Mouse (Mus musculus) left cerebral cortex, adult 18-20 months (tissue): ENCODE results near the gene Dcst1. TPM values are rescaled to one million over a fixed set of nuclear protein-coding genes. Genes with fewer than 3 reads are reported as not detected.

ENCODE experiments used
- DNase-seq, 2 experiments: peaks; one replicate each; pipeline ENCODE4 v3.0.0; 2021 to 2022; ENCODE audit warnings: low spot score in 2 of 2, mixed read lengths in 1 of 2
- total RNA-seq, 2 experiments: library from RNA; stranded (reverse); gene quantifications; 2 replicates each; pipeline ENCODE4 v1.2.3; 2021

Gene Dcst1
- total RNA-seq, 2 experiments from 2014 or later: not detected

GRCm38 (mm10) chr3:89388901-89389740 lies 24.1 kb upstream of the Dcst1 start:
- DNase-seq: no peak

DNA sequence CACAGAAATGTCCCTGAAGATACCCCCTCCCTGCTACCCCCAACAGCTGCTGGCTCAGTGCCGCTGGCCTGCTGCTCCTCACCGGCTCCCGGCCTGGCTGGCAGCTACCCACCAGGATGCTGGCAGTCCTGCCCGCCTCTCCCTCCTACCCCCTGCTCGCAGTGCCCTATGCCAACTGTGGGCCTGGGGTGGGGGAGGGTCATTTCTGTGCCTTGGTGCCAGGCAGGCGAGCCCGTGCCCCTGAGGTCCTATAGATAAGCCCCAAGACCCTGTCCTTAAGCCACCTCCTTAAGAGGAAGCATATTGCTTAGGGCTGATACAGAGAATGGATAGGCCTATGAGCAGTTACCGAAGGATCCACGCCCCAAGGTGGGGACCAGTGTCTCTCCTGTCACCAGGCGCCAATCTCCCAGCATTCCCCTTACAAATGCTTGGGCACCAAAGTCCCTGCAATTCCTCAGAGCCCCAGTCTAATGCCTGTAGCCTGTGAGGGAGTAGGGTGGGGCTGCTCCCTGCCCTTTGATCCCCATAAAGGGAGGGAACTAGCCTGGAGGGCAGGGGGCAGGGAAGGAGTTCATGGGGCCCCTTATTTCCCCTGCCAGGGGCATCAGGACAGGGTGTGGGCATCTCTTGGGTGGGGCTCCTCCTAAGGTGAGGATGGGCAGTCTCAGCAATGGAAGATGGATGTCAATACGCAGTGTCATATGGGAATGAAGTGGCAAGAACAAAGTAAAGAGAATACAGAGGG lies 23.3 kb upstream of the Dcst1 start:
- no peak for DNase-seq

- no peak for DNase-seq
Measured at GRCm38 (mm10) chr3:89387632-89388031, 22.6 kb upstream of the Dcst1 start.

DNA sequence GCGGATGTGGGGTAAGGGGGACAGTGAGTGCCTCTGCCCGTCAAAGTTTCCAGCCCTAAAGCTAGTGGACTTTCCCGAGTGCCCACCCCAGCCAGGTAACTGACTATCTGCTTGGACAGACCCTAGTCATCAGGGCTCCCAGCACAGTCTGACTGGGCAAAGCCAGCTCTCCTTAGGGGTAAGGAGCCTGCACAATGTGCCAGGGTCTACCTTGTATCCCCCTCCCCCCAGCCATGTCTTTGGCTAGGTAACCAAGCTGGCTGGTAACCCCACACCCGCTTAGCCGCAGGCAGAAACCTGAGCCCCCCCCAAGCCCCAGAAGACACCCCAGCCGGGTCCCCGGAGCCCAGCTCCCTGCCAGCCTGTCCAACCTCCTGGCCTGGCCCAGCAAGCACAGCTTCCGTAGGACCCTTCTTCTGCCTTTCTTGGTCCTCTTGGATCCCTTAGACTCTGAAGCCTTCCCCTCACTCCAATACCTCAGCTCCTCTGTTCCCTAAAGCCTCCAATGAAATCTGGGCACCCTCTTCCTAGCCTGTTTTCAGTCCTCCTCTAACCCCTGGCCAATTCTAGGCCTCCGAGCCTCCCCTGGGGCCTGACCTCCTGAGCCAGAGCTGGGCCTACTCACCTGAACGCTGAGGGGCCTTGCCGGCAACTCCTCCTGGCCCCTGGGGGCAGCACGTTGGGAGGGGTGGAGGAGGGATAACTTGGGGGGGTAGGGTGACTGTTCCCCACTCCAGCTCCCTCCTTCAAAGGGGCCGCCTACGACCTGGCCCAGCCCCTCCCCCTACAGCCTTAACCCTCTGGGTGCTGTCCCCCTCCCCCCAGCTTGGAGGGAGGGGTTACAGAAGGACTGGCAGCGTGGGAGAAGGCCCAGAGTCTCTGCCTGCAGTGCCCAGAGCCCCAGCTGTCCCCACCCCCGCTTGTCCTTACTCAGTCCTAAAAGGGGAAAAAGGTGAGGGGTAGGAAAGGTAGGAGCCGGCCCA lies 21.7 kb upstream of the Dcst1 start:
- no peak for DNase-seq

DNA sequence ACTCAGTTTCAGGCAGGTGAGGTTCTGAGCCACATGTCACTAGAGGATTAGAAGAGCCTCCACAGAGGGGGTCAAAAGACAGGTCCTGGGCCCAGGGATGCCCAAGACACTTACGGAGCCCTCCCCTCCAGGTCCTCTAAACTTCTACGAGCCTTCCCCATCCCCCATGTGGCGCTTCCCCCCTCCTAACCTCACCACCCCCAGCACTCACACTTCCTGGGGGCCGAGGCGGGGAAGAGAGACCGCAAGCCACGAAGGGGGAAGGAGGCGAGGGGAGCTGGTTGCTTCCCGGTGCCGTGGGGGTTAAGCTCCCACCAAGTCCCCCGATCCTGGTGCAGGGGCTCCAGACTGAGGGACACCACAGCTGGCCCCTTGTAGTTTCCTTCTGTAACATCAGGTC lies 20.4 kb upstream of the Dcst1 start:
- DNase-seq: no peak

DNA sequence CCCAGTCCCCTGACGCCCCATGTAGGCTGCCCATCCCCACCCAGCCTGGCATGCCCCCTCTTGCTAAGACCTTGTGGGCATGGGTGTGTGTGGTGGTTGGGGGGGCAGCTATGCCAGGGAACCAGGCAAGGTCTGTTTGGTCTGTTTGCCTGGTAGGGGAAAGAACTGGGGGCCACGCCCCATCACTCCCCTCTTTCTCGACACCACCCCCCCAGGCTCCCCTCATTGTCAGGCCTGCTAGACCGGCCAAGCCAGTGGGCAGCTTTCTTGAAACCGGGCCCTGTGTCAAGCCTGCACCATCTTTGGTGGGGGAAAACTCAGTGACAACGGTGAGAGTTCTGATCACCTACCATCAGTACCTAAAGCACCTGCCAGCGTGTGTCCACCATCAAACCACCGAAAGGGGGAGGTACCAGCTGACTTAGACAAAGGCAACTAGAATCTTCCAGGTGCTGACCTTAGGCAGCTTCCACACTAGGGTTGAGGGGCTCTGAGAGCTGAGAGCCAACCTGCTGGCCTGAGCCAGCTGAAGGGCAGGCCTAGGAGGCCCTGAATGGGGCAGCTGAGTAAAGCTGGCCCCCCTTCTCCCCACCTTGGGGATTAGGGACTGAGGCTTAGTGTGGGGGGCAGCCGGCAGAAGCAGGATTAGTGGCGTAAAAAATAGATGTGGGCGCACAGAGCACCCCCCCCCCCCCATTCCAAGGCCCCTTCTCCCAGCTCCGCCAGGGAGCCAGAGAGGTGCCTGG lies 19.5 kb upstream of the Dcst1 start:
- DNase-seq: no peak

DNA sequence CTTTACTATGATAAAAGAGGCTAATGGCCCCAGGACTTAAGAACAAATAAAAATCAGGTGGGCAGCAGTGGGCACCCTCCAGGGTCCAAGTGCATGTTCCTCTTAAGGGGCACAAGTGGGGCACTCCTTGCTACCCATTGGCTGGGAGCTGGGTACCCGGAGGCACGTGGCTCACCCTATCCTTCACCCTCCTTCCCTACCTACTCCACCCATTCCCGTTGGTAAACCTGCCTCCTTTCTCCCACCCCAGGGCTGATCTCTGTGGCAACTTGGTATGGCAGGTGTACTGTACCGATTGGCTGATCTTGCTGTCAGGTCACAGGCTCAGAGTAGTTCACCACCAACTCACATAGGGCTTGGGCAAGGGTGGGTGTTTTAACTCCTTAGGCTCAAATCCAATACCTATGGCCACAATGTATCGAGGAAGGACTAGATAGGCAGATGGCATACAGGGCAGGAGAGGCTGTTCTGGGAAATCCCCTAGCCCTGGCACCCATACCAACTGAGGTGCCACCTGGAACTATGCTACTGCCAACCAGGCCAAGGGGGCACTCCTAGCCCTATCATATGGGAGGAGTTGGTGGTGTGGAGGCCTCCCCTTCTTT lies 18.7 kb upstream of the Dcst1 start:
- no peak for DNase-seq

GRCm38 (mm10) chr3:89382950-89383349 lies 17.9 kb upstream of the Dcst1 start:
- DNase-seq: no peak

DNA sequence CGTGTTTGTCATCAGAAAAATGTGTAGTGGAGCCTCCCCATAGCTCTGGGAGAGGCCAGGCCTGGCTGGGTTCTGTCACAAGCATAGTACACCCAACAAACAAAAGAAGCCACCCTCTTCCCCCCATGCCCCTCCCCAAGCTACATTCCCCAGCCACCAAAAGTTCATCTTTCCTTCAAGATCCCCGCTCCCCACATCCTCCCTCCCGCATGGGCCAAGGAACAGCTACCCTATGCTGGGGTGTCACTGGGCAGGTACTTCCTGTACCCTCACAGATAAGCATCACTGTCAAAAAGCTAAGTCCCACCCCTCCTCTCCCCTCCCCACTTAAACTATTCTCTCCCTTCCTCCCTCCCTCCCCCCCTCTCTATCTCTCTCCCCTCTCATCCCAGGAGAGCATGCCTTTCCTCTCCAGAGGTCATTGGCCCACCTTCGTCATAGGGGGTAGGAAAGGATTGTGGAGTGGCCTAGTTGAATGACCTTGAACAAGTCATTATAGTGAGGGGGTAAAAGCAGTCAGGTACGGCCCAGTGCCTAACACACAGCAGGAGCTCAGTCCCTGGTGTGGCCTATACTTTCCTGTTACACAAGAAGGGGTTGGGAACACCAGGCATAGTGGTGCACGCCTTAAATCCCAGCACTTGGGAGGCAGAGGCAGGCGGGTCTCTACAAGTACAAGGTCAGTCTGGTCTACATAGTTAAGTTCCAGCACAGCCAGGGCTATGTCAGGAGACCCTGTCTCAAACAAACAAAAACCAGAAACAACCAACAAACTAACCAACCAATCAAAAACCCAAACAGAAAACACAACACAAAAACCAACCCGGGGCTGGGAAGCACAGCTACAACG lies 17.2 kb upstream of the Dcst1 start:
- DNase-seq: no peak

GRCm38 (mm10) chr3:89381233-89381632 lies 16.2 kb upstream of the Dcst1 start:
- no peak for DNase-seq

- DNase-seq: no peak
Measured at GRCm38 (mm10) chr3:89380711-89381110, 15.7 kb upstream of the Dcst1 start.

DNA sequence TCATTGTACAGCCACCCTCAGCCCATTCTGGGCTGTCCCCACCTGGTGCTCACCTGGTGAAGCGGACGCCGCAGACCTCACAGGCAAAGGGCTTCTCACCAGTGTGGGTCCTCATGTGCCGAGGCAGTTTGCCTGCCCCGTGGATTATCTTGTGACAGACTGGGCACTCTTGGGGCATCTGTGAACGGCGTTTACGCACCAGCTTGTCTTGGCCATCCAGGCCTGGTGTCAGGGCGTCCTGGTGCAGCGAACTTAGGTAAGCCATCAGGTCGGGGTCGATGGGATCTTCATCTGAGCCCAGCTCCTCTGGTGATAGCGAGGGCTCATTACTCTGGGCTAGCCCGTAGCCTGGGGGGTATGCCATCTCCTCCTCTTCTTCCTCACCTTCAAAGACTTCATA lies 15.2 kb upstream of the Dcst1 start:
- no peak for DNase-seq

DNA sequence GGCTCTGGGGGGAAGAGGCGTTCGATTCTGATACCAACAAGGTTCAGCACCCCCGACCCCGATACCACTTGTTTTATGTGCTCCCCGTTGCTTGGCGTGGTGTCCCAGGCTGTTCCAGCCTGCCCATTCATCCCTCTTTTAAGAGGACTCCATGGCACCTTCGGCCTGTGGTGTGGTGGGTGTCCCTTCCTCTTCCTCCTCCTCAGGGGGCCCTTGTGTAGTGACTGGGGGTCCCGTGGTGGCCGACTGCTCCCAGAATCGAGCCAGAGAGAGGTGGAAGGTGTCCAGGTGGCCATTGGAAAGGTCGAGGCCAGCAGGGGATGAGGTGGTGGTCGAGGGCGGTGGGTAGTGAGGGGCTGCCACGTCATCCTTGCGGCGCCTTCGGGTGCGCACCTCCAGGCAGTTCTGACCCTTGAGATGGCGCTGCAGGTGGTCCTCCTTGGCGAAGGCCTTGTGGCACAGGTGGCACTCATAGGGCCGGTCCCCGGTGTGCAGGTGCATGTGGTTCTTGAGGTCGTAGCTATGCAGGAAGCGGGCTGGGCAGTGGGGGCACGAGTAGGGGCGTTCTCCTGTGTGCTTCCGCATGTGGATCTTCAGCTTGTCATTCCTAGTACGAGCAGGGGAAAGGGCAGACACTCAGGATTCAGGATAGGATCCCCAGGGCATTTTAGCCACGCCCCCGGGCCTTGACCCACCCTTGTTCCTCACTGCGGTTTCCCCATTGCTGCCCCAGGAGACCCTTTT lies 14.5 kb upstream of the Dcst1 start:
- DNase-seq: no peak

DNA sequence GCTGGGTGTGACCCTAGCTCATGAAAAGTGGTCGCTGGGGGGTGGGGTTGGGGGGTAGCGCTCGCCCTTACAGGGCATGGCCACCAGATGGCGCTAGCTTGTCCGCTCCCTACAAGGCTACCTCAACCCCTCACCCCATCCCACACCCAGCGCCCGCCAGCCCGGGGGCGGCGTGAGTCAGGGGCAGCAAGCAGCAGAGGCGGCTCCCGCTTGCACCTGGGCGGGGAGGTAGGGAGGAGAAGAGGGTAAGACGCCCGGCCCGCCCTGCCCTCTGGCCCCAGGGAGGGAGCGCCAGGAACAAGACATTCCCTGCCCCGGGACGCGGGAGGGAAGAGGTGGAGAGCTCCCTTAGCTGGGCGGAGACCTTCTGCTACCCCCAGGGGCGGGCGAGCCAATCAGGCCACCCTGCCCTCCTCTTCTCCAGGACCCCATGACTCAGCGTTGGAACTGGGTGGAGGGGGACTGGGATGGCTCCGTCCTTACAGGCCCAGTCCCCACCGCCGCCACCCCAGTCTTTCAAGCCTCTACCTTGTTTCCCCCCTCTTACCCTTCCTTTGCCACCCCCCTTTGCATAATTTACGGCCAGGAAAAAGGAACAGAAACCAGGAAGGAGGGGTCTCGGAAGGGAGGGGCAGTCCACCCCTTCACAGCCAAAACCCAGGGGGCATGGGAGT lies 13.5 kb upstream of the Dcst1 start:
- peak; percentile 73 to 79 for DNase-seq

DNA sequence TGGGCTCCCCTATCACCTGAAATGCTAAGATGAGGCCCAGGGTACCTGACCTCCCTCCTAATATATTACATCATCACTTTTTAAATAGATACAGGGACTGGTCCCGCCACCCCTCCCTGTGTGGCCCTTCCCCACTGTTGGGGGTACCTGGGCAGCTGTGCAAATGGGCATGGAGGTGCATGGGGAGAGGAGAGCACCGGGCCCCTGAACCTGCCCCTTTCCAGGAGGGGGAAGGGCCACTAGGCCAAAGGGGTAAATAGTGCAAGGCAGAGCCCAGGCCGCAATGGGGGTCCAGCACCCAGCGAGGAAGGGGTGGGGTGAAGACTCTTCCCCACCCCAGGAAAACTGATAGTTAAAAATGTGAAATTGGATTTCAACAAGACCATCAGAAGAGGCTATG lies 12.8 kb upstream of the Dcst1 start:
- DNase-seq: no peak

- DNase-seq: no peak
Measured at GRCm38 (mm10) chr3:89373581-89374231, 8.7 kb upstream of the Dcst1 start.

DNA sequence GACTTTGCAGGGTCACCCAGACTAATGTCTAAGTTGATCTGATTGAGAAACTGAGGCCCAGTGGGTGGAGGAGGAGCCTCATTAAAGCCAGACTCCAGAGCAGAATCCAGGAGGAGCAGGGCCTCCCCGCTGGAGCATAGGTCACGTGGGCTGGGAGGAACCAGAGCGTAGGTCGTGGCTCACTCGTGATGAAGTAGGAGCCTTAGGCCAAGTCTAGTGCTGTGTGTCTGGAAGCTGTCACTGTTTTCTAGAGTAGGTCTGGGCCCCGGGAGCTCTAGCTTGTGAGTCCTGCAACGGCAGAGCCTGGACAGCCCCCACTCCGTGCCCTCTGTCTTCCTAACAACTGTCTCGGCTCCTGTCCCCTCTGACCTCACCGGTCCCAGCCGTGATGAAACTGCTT lies 2.3 kb upstream of the Dcst1 start:
- no peak for DNase-seq
